Mouse (Mus musculus) intestine, postnatal 0 days (tissue): ENCODE results near the gene Pcsk6. TPM values are rescaled to one million over a fixed set of nuclear protein-coding genes. Genes with fewer than 3 reads are reported as not detected.

Source experiments
- ATAC-seq: fragments of 200-750 bp; cut with Nextera tagmentation; 2 replicates; pipeline ENCODE4 v1.8.0; 2017; ENCODE audit warnings: mild to moderate bottlenecking, moderate TSS enrichment, moderate library complexity
- H3K27ac ChIP-seq: fragments of 300-500 bp; sonication (generic); 2 replicates; pipeline ENCODE4 v1.5.1; 2014; ENCODE audit warnings: mild to moderate bottlenecking, low read depth, low read length, moderate library complexity
- H3K27me3 ChIP-seq: fragments of 300-500 bp; sonication (generic); replicated peaks from 2 replicates; pipeline ENCODE4 v1.6.1; 2014; ENCODE audit warnings: low read length, mixed read lengths; ENCODE audit not compliant: control insufficient read depth, insufficient read depth
- H3K36me3 ChIP-seq: fragments of 300-500 bp; sonication (generic); 2 replicates; pipeline ENCODE4 v1.6.1; 2014; ENCODE audit warnings: mild to moderate bottlenecking, moderate library complexity; ENCODE audit not compliant: control insufficient read depth, insufficient read depth
- H3K4me1 ChIP-seq: fragments of 300-500 bp; sonication (generic); replicated peaks from 2 replicates; pipeline ENCODE4 v1.6.1; 2014; ENCODE audit warnings: antibody characterized with exemption, low read length, mixed read lengths; ENCODE audit not compliant: control insufficient read depth, insufficient read depth
- H3K4me2 ChIP-seq: fragments of 300-500 bp; sonication (generic); replicated peaks from 2 replicates; pipeline ENCODE4 v1.6.1; 2014; ENCODE audit warnings: low read depth, mild to moderate bottlenecking, moderate library complexity
- H3K4me3 ChIP-seq: fragments of 300-500 bp; sonication (generic); 2 replicates; pipeline ENCODE4 v1.5.1; 2014; ENCODE audit warnings: low read depth, low read length
- H3K9ac ChIP-seq: fragments of 300-500 bp; sonication (generic); 2 replicates; pipeline ENCODE4 v1.6.1; 2014; ENCODE audit warnings: mild to moderate bottlenecking, low read depth, low read length
- H3K9me3 ChIP-seq: fragments of 300-500 bp; sonication (generic); 2 replicates; pipeline ENCODE4 v1.6.1; 2016; ENCODE audit warnings: mixed run types; ENCODE audit not compliant: control insufficient read depth
- CTCF ChIP-seq: sonication (generic); IDR thresholded peaks from 2 replicates; pipeline ENCODE4 v1.5.1; 2016; ENCODE audit warnings: low read depth, mild to moderate bottlenecking, control low read depth, antibody characterized with exemption, moderate library complexity
- WGBS: fragments of 180-500 bp; shearing (Covaris S2); extraction: QIAGEN DNeasy Blood & Tissue Kit; methylation state at CpG from one replicate; pipeline ENCODE4 v1.1.7; 2014; 5-methylcytosine and 5-hydroxymethylcytosine counted together
- polyA plus RNA-seq: library from polyadenylated mRNA; unstranded; fragments of >200 nt; fragmentation: Nextera tagmentation; extraction: Ambion mirVana; gene quantifications from 2 replicates; pipeline ENCODE4 v1.2.1, GENCODE M21; 2015

Pcsk6 gene
- polyA plus RNA-seq, 1 experiment from 2014 or later: 4.7 TPM

GRCm38 (mm10) chr7:66094141-66094540 lies 232.6 kb downstream of the Pcsk6 start:
- no peaks in the 10 kb centered on the region for H3K27me3 ChIP-seq
- WGBS: 75% methylated on average over 5 of the region's 5 CpGs
- H3K9ac ChIP-seq: no peak overlapping the region
- H3K27ac ChIP-seq: no peak overlapping the region
- no peaks in the 10 kb centered on the region for H3K9me3 ChIP-seq
- H3K4me1 ChIP-seq: no peaks in the 10 kb centered on the region
- no peak overlapping the region for H3K4me2 ChIP-seq
- H3K4me3 ChIP-seq: no peak overlapping the region
- peaks cover 24% of the 10 kb centered on the region for H3K36me3 ChIP-seq
- no peak for TF ChIP-seq CTCF
- ATAC-seq: no peak

GRCm38 (mm10) chr7:66098803-66099202 lies 237.3 kb downstream of the Pcsk6 start:
- H3K27me3 ChIP-seq: no peaks in the 10 kb centered on the region
- H3K36me3 ChIP-seq: no peaks in the 10 kb centered on the region
- no peak overlapping the region for H3K9ac ChIP-seq
- H3K9me3 ChIP-seq: no peaks in the 10 kb centered on the region
- TF ChIP-seq CTCF: no peak
- no peak overlapping the region for H3K4me2 ChIP-seq
- H3K27ac ChIP-seq: no peak overlapping the region
- WGBS: 81% methylated on average over 7 of the region's 7 CpGs
- ATAC-seq: no peak
- no peak overlapping the region for H3K4me3 ChIP-seq
- H3K4me1 ChIP-seq: no peaks in the 10 kb centered on the region

Other genes starting within 250 kb of the Pcsk6 start
- gene Tarsl2, start 216.8 kb upstream of the Pcsk6 start, polyA plus RNA-seq: 3.8 TPM in 2 replicates
- gene Tm2d3, start 170.6 kb upstream of the Pcsk6 start, polyA plus RNA-seq: 55.2 and 62.4 TPM in 2 replicates
- not detected in 2 replicates for gene Gm45213, start 181.9 kb downstream of the Pcsk6 start, polyA plus RNA-seq
- 63.5 and 66.1 TPM in 2 replicates for gene Snrpa1, start 197.3 kb downstream of the Pcsk6 start, polyA plus RNA-seq
- gene Selenos, start 217.9 kb downstream of the Pcsk6 start, polyA plus RNA-seq: 155 and 156 TPM in 2 replicates
- gene Chsy1, start 247.8 kb downstream of the Pcsk6 start, polyA plus RNA-seq: 4.4 and 4.6 TPM in 2 replicates